Mouse (Mus musculus) brain, embryonic 14.5 days (tissue): ENCODE measurements at regions not wholly inside any gene's neighbourhood (a gene's known extent, or its start where the extent isn't known, plus 50 kb on each side); places are given as distances from the start of the nearest gene placed in this dataset.

Source experiments
- CTCF ChIP-seq: fragments of 200-500 bp; IDR thresholded peaks from 2 replicates; pipeline ENCODE4 v1.5.1; 2012; ENCODE audit warnings: inconsistent platforms, mild to moderate bottlenecking, moderate library complexity, borderline replicate concordance; ENCODE audit not compliant: insufficient read depth, insufficient read length; ENCODE audit errors: extremely low read depth
- POLR2A ChIP-seq: fragments of 200-500 bp; IDR thresholded peaks from 2 replicates; pipeline ENCODE4 v1.6.1; 2012; ENCODE audit warnings: mild to moderate bottlenecking, inconsistent platforms, borderline replicate concordance; ENCODE audit not compliant: poor library complexity, insufficient read depth, insufficient read length, severe bottlenecking; ENCODE audit errors: extremely low read depth

- TF ChIP-seq CTCF, result no peak
- TF ChIP-seq POLR2A, result no peak
Measured at GRCm38 (mm10) chr4:33852294-33852693, 72.1 kb upstream of the Cnr1 start.
